Comparison of ENCODE assay signal across 14 mouse cellular contexts in genomic region chr13:84644024-84644423, GRCm38 (mm10).
"Had no signal": no experiment of that assay in that cellular context is flagged by ENCODE, and none has a peak within 500 bp of the region (broad histone marks: within the 10 kb centered on the region; RNA-seq: fewer than 3 reads in every experiment).

No protein-coding gene starts in this region.

- H3K4me2 ChIP-seq: lung, embryonic 14.5 days; midbrain, embryonic 13.5 days; midbrain, embryonic 15.5 days; neural tube, embryonic 12.5 days; stomach, embryonic 15.5 days had no signal

- ATAC-seq: midbrain, embryonic 13.5 days; midbrain, embryonic 15.5 days had no signal

- H3K36me3 ChIP-seq: midbrain, embryonic 13.5 days; midbrain, embryonic 15.5 days; neural tube, embryonic 12.5 days; stomach, embryonic 15.5 days had no signal

- H3K9ac ChIP-seq: liver, embryonic 14.5 days; lung, embryonic 14.5 days; midbrain, embryonic 13.5 days; midbrain, embryonic 15.5 days; neural tube, embryonic 12.5 days; stomach, embryonic 15.5 days had no signal

- DNase-seq: lung, adult 18-20 months; lung, embryonic 14.5 days; lung, postnatal 10 days; right cerebral cortex, postnatal 14 days; thymus, adult 2 months; thymus, postnatal 25 days; thymus, postnatal 4 days had no signal

- H3K27me3 ChIP-seq: midbrain, embryonic 13.5 days; midbrain, embryonic 15.5 days; neural tube, embryonic 12.5 days; stomach, embryonic 15.5 days had no signal

- H3K4me1 ChIP-seq: stomach, embryonic 15.5 days had no signal

- H3K4me3 ChIP-seq: midbrain, embryonic 13.5 days; midbrain, embryonic 15.5 days; neural tube, embryonic 12.5 days; stomach, embryonic 15.5 days had no signal

- H3K27ac ChIP-seq: liver, embryonic 14.5 days; macrophage; midbrain, embryonic 13.5 days; midbrain, embryonic 15.5 days; neural tube, embryonic 12.5 days; stomach, embryonic 15.5 days; stomach, postnatal 0 days had no signal

- H3K9me3 ChIP-seq: midbrain, embryonic 13.5 days; midbrain, embryonic 15.5 days; neural tube, embryonic 12.5 days; stomach, embryonic 15.5 days had no signal
